Mouse (Mus musculus): ENCODE measurements around the gene Dnaja4.
A peak's percentile ranks its signal among the peaks of the same experiment; 100 is the strongest.

Gene Dnaja4

GRCm38 (mm10) chr9:54700174-54700475 lies 1.5 kb downstream of the Dnaja4 start:
- DNase-seq: peak in 1 of 2 experiments; percentile 8

- DNase-seq: no peak
Observed at GRCm38 (mm10) chr9:54700746-54701145, 2.1 kb downstream of the Dnaja4 start.

- DNase-seq: no peak
Observed at GRCm38 (mm10) chr9:54702581-54702980, 3.9 kb downstream of the Dnaja4 start.

- no peak for DNase-seq
Observed at GRCm38 (mm10) chr9:54704361-54704760, 5.7 kb downstream of the Dnaja4 start.

GRCm38 (mm10) chr9:54705561-54705960 lies 6.9 kb downstream of the Dnaja4 start:
- no peak for DNase-seq

GRCm38 (mm10) chr9:54707288-54707999 lies 8.8 kb downstream of the Dnaja4 start:
- DNase-seq: no peak

- DNase-seq: no peak
Observed at GRCm38 (mm10) chr9:54708085-54708484, 9.4 kb downstream of the Dnaja4 start.

GRCm38 (mm10) chr9:54715776-54716175 lies 17.1 kb downstream of the Dnaja4 start:
- peak; percentile 39 to 73 for DNase-seq

GRCm38 (mm10) chr9:54717527-54717926 lies 18.9 kb downstream of the Dnaja4 start:
- no peak for DNase-seq

- no peak for DNase-seq
Observed at GRCm38 (mm10) chr9:54722156-54722555, 23.5 kb downstream of the Dnaja4 start.

- no peak for DNase-seq
Observed at GRCm38 (mm10) chr9:54722596-54722995, 23.9 kb downstream of the Dnaja4 start.

GRCm38 (mm10) chr9:54726315-54726714 lies 27.6 kb downstream of the Dnaja4 start:
- no peak for DNase-seq

GRCm38 (mm10) chr9:54732122-54732521 lies 33.4 kb downstream of the Dnaja4 start:
- no peak for DNase-seq

GRCm38 (mm10) chr9:54733921-54734638 lies 35.4 kb downstream of the Dnaja4 start, which contains the start of gene Wdr61:
Gene Wdr61, minus strand, starts transcription at chr9:54734519.
- DNase-seq: peak; percentile 97 to 99

- DNase-seq: no peak
Observed at GRCm38 (mm10) chr9:54734639-54735252, 36.1 kb downstream of the Dnaja4 start.

- peak; percentile 38 to 73 for DNase-seq
Observed at GRCm38 (mm10) chr9:54736284-54736701, 37.6 kb downstream of the Dnaja4 start.

GRCm38 (mm10) chr9:54738376-54738775 lies 39.7 kb downstream of the Dnaja4 start:
- peak; percentile 32 to 73 for DNase-seq

- no peak for DNase-seq
Observed at GRCm38 (mm10) chr9:54743891-54744290, 45.2 kb downstream of the Dnaja4 start.

- DNase-seq: no peak
Observed at GRCm38 (mm10) chr9:54745740-54746370, 47.2 kb downstream of the Dnaja4 start.

GRCm38 (mm10) chr9:54750215-54750981 lies 51.7 kb downstream of the Dnaja4 start:
- DNase-seq: no peak

- DNase-seq: no peak
Observed at GRCm38 (mm10) chr9:54751684-54752083, 53.0 kb downstream of the Dnaja4 start.

- DNase-seq: peak; percentile 41 to 45
Observed at GRCm38 (mm10) chr9:54752201-54752943, 53.7 kb downstream of the Dnaja4 start.

Data from kidney, postnatal 36 days (tissue).